8 mouse cellular contexts compared by ENCODE assay signal in the genomic region with DNA sequence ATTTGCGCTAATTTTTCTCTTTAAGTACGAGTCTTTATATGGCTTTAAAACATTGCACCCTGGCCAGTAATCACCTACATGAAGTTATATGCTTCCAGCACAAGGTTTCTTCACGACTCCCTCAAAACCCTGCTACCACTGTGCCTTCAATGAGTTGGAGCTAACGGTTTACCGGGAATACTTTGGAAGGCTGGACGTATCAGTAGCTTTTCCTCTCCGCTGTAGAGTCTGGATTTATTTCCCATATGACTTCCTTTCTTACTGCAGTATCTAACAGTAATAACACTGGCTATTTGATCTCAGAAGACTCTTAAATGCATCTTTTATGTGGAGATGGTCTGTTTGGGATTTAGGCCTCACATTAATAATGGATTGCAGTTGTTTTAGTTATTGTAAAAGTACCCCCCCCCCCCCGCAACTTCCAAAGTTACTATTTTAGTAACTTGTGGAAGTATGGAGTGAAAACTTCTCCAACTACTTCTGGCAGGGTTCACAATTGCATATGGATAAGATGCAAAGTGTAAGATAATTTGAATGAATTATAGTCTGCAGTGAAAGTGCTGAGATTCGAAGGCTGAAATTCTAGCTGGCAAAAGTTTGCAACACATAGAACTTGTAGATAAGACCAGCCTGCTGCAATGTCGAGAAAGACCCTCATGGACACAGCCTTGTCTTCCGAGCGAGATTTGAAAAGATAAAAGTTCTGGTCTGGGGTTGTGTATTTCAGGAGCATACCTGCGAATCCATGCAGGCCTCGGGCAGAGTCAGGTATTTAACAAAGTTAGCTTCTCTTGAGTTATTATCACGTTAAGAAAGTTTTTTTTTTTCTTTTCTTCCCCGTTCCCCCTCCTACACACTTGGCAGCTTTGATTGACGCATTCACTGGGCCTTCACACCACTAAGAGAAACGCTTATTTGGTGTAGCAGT. TPM values are rescaled to one million over a fixed set of nuclear protein-coding genes. Genes with fewer than 3 reads are reported as not detected.
DNase-seq lines count a peak whose midpoint lies in the region; ATAC-seq and TF ChIP-seq lines count a peak whose summit lies in the region.

No protein-coding gene starts in this region.

- peak overlapping the region; percentile 67 for H3K4me3 ChIP-seq in erythroblast, embryonic 14.5 days (replicated peaks)
- peak overlapping the region; percentile 98 for H3K4me3 ChIP-seq in heart, postnatal 0 days (ENCODE audit: low read depth, low read length)

- H3K27ac ChIP-seq in heart, postnatal 0 days (ENCODE audit: low read depth) = peak overlapping the region; percentile 99

- H3K4me1 ChIP-seq in erythroblast, embryonic 14.5 days (ENCODE audit: control insufficient read depth) = peaks cover 3% of the 10 kb centered on the region
- H3K4me1 ChIP-seq in heart, postnatal 0 days (ENCODE audit: control insufficient read depth, insufficient read depth) = peaks cover 7% of the 10 kb centered on the region

- H3K9ac ChIP-seq in heart, postnatal 0 days (replicated peaks; ENCODE audit: low read depth, low read length) = peak overlapping the region; percentile 100

- ATAC-seq in erythroblast, adult 5-6 weeks (replicated peaks; ENCODE audit: low FRiP score, poor library complexity, severe bottlenecking) = no peak
- no peak for ATAC-seq in heart, postnatal 0 days (ENCODE audit: insufficient read depth, low read depth)
- ATAC-seq in granulocyte monocyte progenitor cell, adult 5-6 weeks (replicated peaks; ENCODE audit: poor library complexity, severe bottlenecking) = no peak

- H3K36me3 ChIP-seq in erythroblast, embryonic 14.5 days (ENCODE audit: control insufficient read depth) = no peaks in the 10 kb centered on the region; the same call in 1 of the 2 replicates
- H3K36me3 ChIP-seq in heart, postnatal 0 days (replicated peaks; ENCODE audit: control insufficient read depth, insufficient read depth, low read length) = peaks cover 15% of the 10 kb centered on the region

- peak; percentile 55 for DNase-seq in adipocyte (ENCODE audit: low spot score)
- no peak for DNase-seq in heart, postnatal 0 days (ENCODE audit: low spot score)
- peak; percentile 27 for DNase-seq in lung, postnatal 10 days
- DNase-seq in natural killer cell, adult 2 months (ENCODE audit: low spot score in 2 of 2) = no peak
- no peak for DNase-seq in ovary, postnatal 10 days (ENCODE audit: low spot score)

- peak overlapping the region; percentile 74 for H3K4me2 ChIP-seq in heart, postnatal 0 days (ENCODE audit: low read depth, low read length)

- TF ChIP-seq EP300 in heart, postnatal 0 days (IDR thresholded peaks at IDR 0.05; ENCODE audit: low read depth) = no peak

- H3K9me3 ChIP-seq in erythroblast, embryonic 14.5 days (ENCODE audit: control insufficient read depth, low read length) = no peaks in the 10 kb centered on the region; the same call in 1 of the 2 replicates
- no peaks in the 10 kb centered on the region for H3K9me3 ChIP-seq in heart, postnatal 0 days (replicated peaks; ENCODE audit: control insufficient read depth, low read length)

- 4% methylated on average over 18 of the region's 18 CpGs for WGBS in heart, postnatal 0 days

- H3K27me3 ChIP-seq in erythroblast, embryonic 14.5 days (ENCODE audit: control insufficient read depth) = peaks cover 69% of the 10 kb centered on the region
- no peaks in the 10 kb centered on the region for H3K27me3 ChIP-seq in heart, postnatal 0 days (ENCODE audit: control insufficient read depth, insufficient read depth, low read length)

- TF ChIP-seq CTCF in heart, postnatal 0 days (IDR thresholded peaks at IDR 0.05; ENCODE audit: low read depth) = no peak

RNA-seq across cellular contexts. Expression of gene E130114P18Rik, which starts 1.4 kb away (rescaled TPM):
- polyA plus RNA-seq in erythroblast, embryonic 14.5 days (2012) = not detected in 2 replicates
- total RNA-seq in erythroblast, adult 5-6 weeks (2015; ENCODE audit: low replicate concordance) = not detected in 2 replicates
- not detected in 2 replicates for total RNA-seq in erythroblast, adult 5-6 weeks (2017; ENCODE audit: low replicate concordance)
- total RNA-seq in heart, postnatal 0 days (2014; rRNA removed; ENCODE audit: low replicate concordance) = not detected in 2 replicates
- 0.45 and 0.52 TPM in 2 replicates for polyA plus RNA-seq in heart, postnatal 0 days (2015; fragmentation: Nextera tagmentation; extraction: Ambion mirVana)
- total RNA-seq in granulocyte monocyte progenitor cell, adult 5-6 weeks (2014; fragmentation: Nextera tagmentation) = not detected in 2 replicates
- total RNA-seq in granulocyte monocyte progenitor cell, adult 5-6 weeks (2017) = not detected in 2 replicates

RNA-seq across cellular contexts. Expression of gene Nfia, which starts 6.7 kb away (rescaled TPM):
- polyA plus RNA-seq in erythroblast, embryonic 14.5 days (2012) = 0.01 and 0.08 TPM in 2 replicates
- 19.6 and 21.3 TPM in 2 replicates for total RNA-seq in erythroblast, adult 5-6 weeks (2015; ENCODE audit: low replicate concordance)
- total RNA-seq in erythroblast, adult 5-6 weeks (2017; ENCODE audit: low replicate concordance) = 4.7 and 12.0 TPM in 2 replicates
- 76.5 and 114 TPM in 2 replicates for total RNA-seq in heart, postnatal 0 days (2014; rRNA removed; ENCODE audit: low replicate concordance)
- polyA plus RNA-seq in heart, postnatal 0 days (2015; fragmentation: Nextera tagmentation; extraction: Ambion mirVana) = 53.2 and 53.8 TPM in 2 replicates
- total RNA-seq in granulocyte monocyte progenitor cell, adult 5-6 weeks (2014; fragmentation: Nextera tagmentation) = 5.6 and 14.0 TPM in 2 replicates
- 2.6 and 3.5 TPM in 2 replicates for total RNA-seq in granulocyte monocyte progenitor cell, adult 5-6 weeks (2017)

Comparison
In these comparisons a context has a peak if more than half of its experiments do, and no peak if none do; other contexts are left out.
1. DNase-seq: peak in adipocyte (single experiment) and lung, postnatal 10 days (single experiment); none in heart, postnatal 0 days (single experiment), natural killer cell, adult 2 months (0 of 2) and ovary, postnatal 10 days (single experiment).